Mouse (Mus musculus) forebrain, embryonic 16.5 days (tissue): Measurements from ENCODE around the gene Dph3. TPM values are rescaled to one million over a fixed set of nuclear protein-coding genes. Genes with fewer than 3 reads are reported as not detected.
"Not testable (repeated sequence)": the region's sequence is repeated elsewhere in the genome, so short reads cannot be mapped to it uniquely, and the experiment has no call there.

Source experiments
- ATAC-seq: fragments of 200-750 bp; cut with Nextera tagmentation; 2 replicates; pipeline ENCODE4 v1.8.0; 2017; ENCODE audit warnings: mild to moderate bottlenecking, moderate library complexity
- H3K27ac ChIP-seq: fragments of 300-500 bp; sonication (generic); 2 replicates; pipeline ENCODE4 v1.5.1; 2014; ENCODE audit warnings: low read length, control low read depth
- H3K27me3 ChIP-seq: fragments of 300-500 bp; sonication (generic); replicated peaks from 2 replicates; pipeline ENCODE4 v1.6.1; 2014; ENCODE audit warnings: low read length; ENCODE audit not compliant: control insufficient read depth, insufficient read depth
- H3K36me3 ChIP-seq: fragments of 300-500 bp; sonication (generic); 2 replicates; pipeline ENCODE4 v1.6.1; 2014; ENCODE audit not compliant: control insufficient read depth, insufficient read depth
- H3K4me1 ChIP-seq: fragments of 300-500 bp; sonication (generic); replicated peaks from 2 replicates; pipeline ENCODE4 v1.6.1; 2014; ENCODE audit warnings: low read length; ENCODE audit not compliant: control insufficient read depth, insufficient read depth
- H3K4me2 ChIP-seq: fragments of 300-500 bp; sonication (generic); 2 replicates; pipeline ENCODE4 v1.6.1; 2014; ENCODE audit warnings: mild to moderate bottlenecking, low read length, control low read depth
- H3K4me3 ChIP-seq: fragments of 300-500 bp; sonication (generic); replicated peaks from 2 replicates; pipeline ENCODE4 v1.5.1; 2014; ENCODE audit warnings: mild to moderate bottlenecking, low read length, control low read depth
- H3K9ac ChIP-seq: fragments of 300-500 bp; sonication (generic); replicated peaks from 2 replicates; pipeline ENCODE4 v1.6.1; 2014; ENCODE audit warnings: low read depth, low read length, control low read depth
- H3K9me3 ChIP-seq: fragments of 300-500 bp; sonication (generic); 2 replicates; pipeline ENCODE4 v1.6.1; 2016; ENCODE audit warnings: low read length; ENCODE audit not compliant: control insufficient read depth
- whole genome bisulfite sequencing: fragments of 180-500 bp; shearing (Covaris S2); extraction: QIAGEN DNeasy Blood & Tissue Kit; methylation state at CpG from one replicate; pipeline ENCODE4 v1.1.7; 2014; 5-methylcytosine and 5-hydroxymethylcytosine counted together
- polyA plus RNA-seq: library from polyadenylated mRNA; unstranded; fragments of >200 nt; fragmentation: Nextera tagmentation; extraction: Ambion mirVana; gene quantifications from 2 replicates; pipeline ENCODE4 v1.2.1, GENCODE M21; 2015

The Dph3 gene
- polyA plus RNA-seq, 1 experiment from 2014 or later: 71.8 TPM

DNA sequence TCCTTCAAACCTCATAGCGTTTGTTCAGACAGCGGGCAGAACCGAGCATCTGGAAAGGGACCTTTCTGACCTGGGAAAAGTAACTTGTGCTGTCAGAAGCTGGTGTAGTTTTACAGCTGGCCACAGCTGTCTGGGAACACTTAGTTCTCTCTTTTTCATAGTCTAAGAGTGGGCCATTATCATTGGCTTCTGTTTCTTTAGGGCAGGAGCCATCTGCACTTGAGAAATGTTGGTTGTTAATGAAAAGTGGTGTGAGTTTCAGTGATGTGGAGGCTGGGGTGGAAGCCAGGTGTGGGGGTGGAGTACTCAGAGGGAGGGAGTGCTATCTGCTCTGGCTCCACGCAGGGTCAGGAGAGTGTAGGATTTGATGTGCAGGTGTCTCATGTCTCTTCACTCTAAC lies 5.6 kb upstream of the Dph3 start:
- ATAC-seq: no peak
- Histone ChIP-seq H3K4me2 (no peak overlapping the region), H3K4me3 (no peak overlapping the region), H3K4me1 (peaks cover 7% of the 10 kb centered on the region), H3K27me3 (no peaks in the 10 kb centered on the region), H3K9ac (no peak overlapping the region), H3K27ac (no peak overlapping the region), H3K9me3 (no peaks in the 10 kb centered on the region), H3K36me3 (peaks cover 6% of the 10 kb centered on the region; the same call in 1 of the 2 replicates)
- 89% methylated on average over 4 of the region's 4 CpGs for WGBS

DNA sequence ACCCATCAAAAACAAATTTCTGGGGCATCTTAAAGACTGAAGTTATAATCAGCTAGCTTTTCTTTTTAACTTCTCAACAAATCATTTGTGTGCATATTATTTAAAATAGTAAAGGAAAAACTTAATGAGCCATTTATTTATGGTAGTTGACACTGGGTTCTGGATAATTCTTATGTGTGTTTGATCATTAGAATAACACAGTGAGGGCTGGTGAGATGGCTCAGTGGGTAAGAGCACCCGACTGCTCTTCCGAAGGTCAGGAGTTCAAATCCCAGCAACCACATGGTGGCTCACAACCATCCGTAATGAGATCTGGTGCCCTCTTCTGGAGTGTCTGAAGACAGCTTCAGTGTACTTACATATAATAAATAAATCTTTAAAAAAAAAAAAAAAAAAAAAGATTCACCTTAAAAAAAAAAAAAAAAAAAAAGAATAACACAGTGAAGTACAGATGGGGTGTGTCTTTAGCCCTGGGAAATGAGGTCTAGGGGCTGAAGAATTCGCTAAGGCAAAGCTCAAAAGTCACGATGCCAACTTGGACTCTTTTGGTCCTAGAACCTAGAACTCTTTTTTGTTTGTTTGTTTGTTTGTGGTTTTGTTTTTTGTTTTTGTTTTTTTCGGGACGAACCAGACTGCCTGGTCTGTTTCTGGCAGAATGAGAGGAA lies 2.2 kb upstream of the Dph3 start:
- H3K36me3 ChIP-seq, H3K9ac ChIP-seq, H3K27me3 ChIP-seq, H3K4me2 ChIP-seq, H3K9me3 ChIP-seq, H3K4me3 ChIP-seq, H3K27ac ChIP-seq, ATAC-seq: not testable (repeated sequence)
- 87% methylated on average over 7 of the region's 7 CpGs for WGBS
- H3K4me1 ChIP-seq: peaks cover 10% of the 10 kb centered on the region

DNA sequence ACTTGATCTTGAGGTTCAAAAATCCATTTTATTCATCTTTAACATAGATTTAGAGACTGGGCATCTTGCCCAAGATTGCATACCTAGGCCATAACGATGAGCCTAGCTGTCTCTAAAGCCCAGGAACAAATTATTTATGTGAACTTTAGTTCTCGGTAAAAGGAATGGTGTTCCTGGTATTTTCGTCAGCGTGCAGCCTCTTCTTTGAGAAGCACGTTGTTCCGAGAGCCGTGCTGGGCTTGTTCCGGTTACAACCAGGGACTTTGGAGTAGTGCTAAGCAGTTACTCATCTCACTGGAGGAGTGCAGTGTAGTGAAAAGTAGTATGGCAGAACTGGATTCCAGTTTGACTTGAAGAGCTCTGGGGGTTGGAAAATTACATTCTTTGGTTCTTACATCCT lies 697 bp upstream of the Dph3 start:
- no peak for ATAC-seq
- Histone ChIP-seq H3K4me2 (peak overlapping the region; percentile 53), H3K36me3 (peaks cover 5% of the 10 kb centered on the region; the same call in 1 of the 2 replicates), H3K9me3 (no peaks in the 10 kb centered on the region), H3K27ac (no peak overlapping the region), H3K9ac (peak overlapping the region; percentile 73), H3K4me1 (peaks cover 10% of the 10 kb centered on the region), H3K4me3 (peak overlapping the region; percentile 57), H3K27me3 (no peaks in the 10 kb centered on the region)
- WGBS: 23% methylated on average over 8 of the region's 8 CpGs

DNA sequence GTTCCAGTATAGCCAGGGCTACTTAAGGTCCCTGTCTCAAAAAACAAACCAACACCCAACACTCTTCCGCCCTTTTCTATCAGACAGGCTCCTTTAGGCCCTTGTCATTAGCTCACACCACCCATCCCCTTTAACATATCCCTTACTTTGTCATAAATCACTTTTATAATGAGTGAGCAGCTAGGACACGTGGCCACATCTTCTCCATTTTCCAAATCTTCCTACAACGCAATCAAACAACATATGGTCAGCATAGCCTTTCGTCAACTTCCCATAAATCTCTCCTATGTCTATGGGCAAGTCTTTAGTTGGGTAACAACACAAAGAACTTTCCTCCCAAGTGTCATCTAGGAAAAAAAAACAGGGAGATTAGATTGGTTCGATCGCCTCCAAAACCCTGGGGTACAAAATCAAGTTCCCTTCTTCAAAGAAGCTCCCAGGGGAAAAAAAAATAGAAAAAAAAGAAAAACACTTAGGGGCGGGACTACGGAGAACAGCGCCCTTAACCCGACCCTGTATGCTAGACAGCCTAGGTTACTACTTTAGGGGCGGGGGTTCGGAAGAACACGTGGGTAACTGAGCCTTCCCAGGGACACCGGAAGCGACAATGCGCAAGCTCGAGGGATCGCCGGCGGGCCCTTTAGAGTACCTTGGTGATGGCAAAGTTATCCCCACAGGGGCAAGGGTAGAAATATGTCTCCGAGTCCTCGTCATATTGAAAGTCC lies 606 bp downstream of the Dph3 start, which contains the start of gene Oxnad1:
TSS of gene Oxnad1 (plus strand) at position 614 of the 725 bp plus-strand sequence.
- no peaks in the 10 kb centered on the region for H3K27me3 ChIP-seq
- H3K9ac ChIP-seq: peak within 1 kb of the TSS; percentile 73
- H3K27ac ChIP-seq: peak within 1 kb of the TSS; percentile 82
- peak within 1 kb of the TSS; percentile 53 for H3K4me2 ChIP-seq
- 4% methylated on average over 22 of the region's 22 CpGs for WGBS
- H3K9me3 ChIP-seq: no peaks in the 10 kb centered on the region
- peak within 1 kb of the TSS; percentile 57 for H3K4me3 ChIP-seq
- peak; percentile 98 for ATAC-seq
- H3K4me1 ChIP-seq: peaks cover 10% of the 10 kb centered on the region
- H3K36me3 ChIP-seq: peaks cover 10% of the 10 kb centered on the region; the same call in 1 of the 2 replicates

DNA sequence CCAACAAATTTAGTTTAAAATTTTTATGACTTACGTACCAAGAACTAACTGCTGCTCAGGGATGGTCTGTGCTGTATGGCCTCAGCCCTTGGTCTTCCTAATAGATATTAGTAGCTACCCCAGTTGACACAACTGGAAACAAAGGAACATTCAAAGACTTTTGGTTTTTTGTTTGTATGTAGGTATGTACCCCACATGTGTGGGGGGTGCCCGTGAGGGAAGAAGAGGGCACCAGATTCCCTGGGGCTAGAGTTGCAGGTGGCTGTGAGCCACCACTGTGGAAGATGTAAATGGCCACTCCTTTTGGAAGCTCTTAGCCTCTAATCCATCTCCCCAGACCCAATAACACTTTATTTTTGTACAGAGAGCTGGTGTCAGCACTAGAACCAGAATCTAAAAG lies 2.1 kb downstream of the Dph3 start:
- Histone ChIP-seq H3K4me2 (no peak overlapping the region), H3K9me3 (no peaks in the 10 kb centered on the region), H3K27me3 (no peaks in the 10 kb centered on the region), H3K4me1 (peaks cover 10% of the 10 kb centered on the region), H3K9ac (no peak overlapping the region), H3K27ac (no peak overlapping the region), H3K36me3 (peaks cover 10% of the 10 kb centered on the region; the same call in 1 of the 2 replicates), H3K4me3 (no peak overlapping the region)
- WGBS: 92% methylated on average over 2 of the region's 2 CpGs
- ATAC-seq: no peak

- Histone ChIP-seq H3K4me1 (peaks cover 10% of the 10 kb centered on the region), H3K27ac (no peak overlapping the region), H3K36me3 (peaks cover 10% of the 10 kb centered on the region; the same call in 1 of the 2 replicates), H3K9ac (no peak overlapping the region), H3K4me3 (no peak overlapping the region), H3K9me3 (no peaks in the 10 kb centered on the region), H3K4me2 (no peak overlapping the region), H3K27me3 (no peaks in the 10 kb centered on the region)
- no peak for ATAC-seq
- 92% methylated on average over 6 of the region's 6 CpGs for WGBS
Observed at GRCm38 (mm10) chr14:32082891-32083290, 2.6 kb downstream of the Dph3 start.

GRCm38 (mm10) chr14:32081026-32081425 lies 4.5 kb downstream of the Dph3 start:
- Histone ChIP-seq H3K4me3 (no peak overlapping the region), H3K9ac (no peak overlapping the region), H3K27ac (no peak overlapping the region), H3K4me1 (peaks cover 3% of the 10 kb centered on the region), H3K9me3 (no peaks in the 10 kb centered on the region), H3K27me3 (no peaks in the 10 kb centered on the region), H3K4me2 (no peak overlapping the region), H3K36me3 (peaks cover 10% of the 10 kb centered on the region; the same call in 1 of the 2 replicates)
- whole genome bisulfite sequencing: 79% methylated on average over 10 of the region's 10 CpGs
- ATAC-seq: no peak

GRCm38 (mm10) chr14:32076896-32077575 lies 8.5 kb downstream of the Dph3 start:
- ATAC-seq: peak; percentile 45; the same call in 1 of the 2 replicates
- Histone ChIP-seq H3K36me3 (peaks cover 10% of the 10 kb centered on the region; the same call in 1 of the 2 replicates), H3K9me3 (no peaks in the 10 kb centered on the region), H3K4me3 (no peak overlapping the region), H3K4me1 (no peaks in the 10 kb centered on the region), H3K4me2 (no peak overlapping the region), H3K27me3 (no peaks in the 10 kb centered on the region), H3K9ac (no peak overlapping the region), H3K27ac (no peak overlapping the region)
- 53% methylated on average over 8 of the region's 8 CpGs for WGBS

GRCm38 (mm10) chr14:32073901-32074300 lies 11.6 kb downstream of the Dph3 start:
- no peak overlapping the region for H3K4me2 ChIP-seq
- H3K4me1 ChIP-seq: no peaks in the 10 kb centered on the region
- H3K9ac ChIP-seq: no peak overlapping the region
- no peak overlapping the region for H3K4me3 ChIP-seq
- H3K36me3 ChIP-seq: no peaks in the 10 kb centered on the region
- 83% methylated on average over 7 of the region's 7 CpGs for WGBS
- no peak overlapping the region for H3K27ac ChIP-seq
- no peaks in the 10 kb centered on the region for H3K9me3 ChIP-seq
- ATAC-seq: no peak
- H3K27me3 ChIP-seq: no peaks in the 10 kb centered on the region
